Mouse (Mus musculus) liver, adult 2 months (tissue): ENCODE results near the gene Efnb1.

Experiments
- CTCF ChIP-seq: fragments of 200-500 bp; IDR thresholded peaks from 2 replicates; pipeline ENCODE4 v1.5.1; 2011; ENCODE audit warnings: low read depth, low read length, control low read depth
- POLR2A ChIP-seq: fragments of 200-500 bp; IDR thresholded peaks from 2 replicates; pipeline ENCODE4 v1.6.1; 2011; ENCODE audit warnings: low read length, control low read depth; ENCODE audit not compliant: insufficient read depth; ENCODE audit errors: extremely low read depth

- TF ChIP-seq POLR2A = no peak
- TF ChIP-seq CTCF = no peak
These were observed 31.1 kb downstream of the Efnb1 start for GRCm38 (mm10) chrX:99167014-99167413.
